Mouse (Mus musculus): ENCODE measurements at regions not wholly inside any gene's neighbourhood (a gene's known extent, or its start where the extent isn't known, plus 50 kb on each side); places are given as distances from the start of the nearest gene placed in this dataset.
A peak's percentile ranks its signal among the peaks of the same experiment; 100 is the strongest.

GRCm38 (mm10) chr17:9579401-9580371 lies 89.8 kb downstream of the Pabpc6 start:
- ATAC-seq (ENCODE audit: low read depth): peak; percentile 89
- H3K9me3 ChIP-seq (ENCODE audit: control insufficient read depth, low read length): no peaks in the 10 kb centered on the region
- H3K27me3 ChIP-seq (ENCODE audit: control insufficient read depth, insufficient read depth, low read length): no peaks in the 10 kb centered on the region
- no peaks in the 10 kb centered on the region for H3K36me3 ChIP-seq (ENCODE audit: control insufficient read depth, insufficient read depth, low read length)
- 14% methylated on average over 11 of the region's 11 CpGs for WGBS
- peaks cover 9% of the 10 kb centered on the region; the same call in 1 of the 2 replicates for H3K4me1 ChIP-seq (ENCODE audit: control insufficient read depth, insufficient read depth, low read length)
- no peak overlapping the region for H3K4me3 ChIP-seq (ENCODE audit: low read depth, low read length)
- 0 out of 2 replicates have a peak overlapping the region, but pooled peaks have one; percentile 12 for H3K27ac ChIP-seq (ENCODE audit: low read depth, low read length)
- no peak overlapping the region for H3K9ac ChIP-seq (replicated peaks; ENCODE audit: low read depth, low read length)
- no peak overlapping the region for H3K4me2 ChIP-seq (ENCODE audit: low read depth, low read length)

- 13% methylated on average over 2 of the region's 2 CpGs for WGBS
- no peak overlapping the region for H3K27ac ChIP-seq (ENCODE audit: low read depth, low read length)
- H3K4me1 ChIP-seq (ENCODE audit: control insufficient read depth, insufficient read depth, low read length): no peaks in the 10 kb centered on the region
- no peak overlapping the region for H3K9ac ChIP-seq (replicated peaks; ENCODE audit: low read depth, low read length)
- H3K4me2 ChIP-seq (ENCODE audit: low read depth, low read length): no peak overlapping the region
- H3K36me3 ChIP-seq (ENCODE audit: control insufficient read depth, insufficient read depth, low read length): no peaks in the 10 kb centered on the region
- no peaks in the 10 kb centered on the region for H3K27me3 ChIP-seq (ENCODE audit: control insufficient read depth, insufficient read depth, low read length)
- no peaks in the 10 kb centered on the region for H3K9me3 ChIP-seq (ENCODE audit: control insufficient read depth, low read length)
- no peak overlapping the region for H3K4me3 ChIP-seq (ENCODE audit: low read depth, low read length)
- no peak for ATAC-seq (ENCODE audit: low read depth)
These were observed 71.4 kb downstream of the Pabpc6 start for GRCm38 (mm10) chr17:9598131-9598530.

GRCm38 (mm10) chr17:9600459-9600858 lies 69.1 kb downstream of the Pabpc6 start:
- Histone ChIP-seq H3K4me2 (ENCODE audit: low read depth, low read length) (no peak overlapping the region), H3K27me3 (ENCODE audit: control insufficient read depth, insufficient read depth, low read length) (no peaks in the 10 kb centered on the region), H3K9ac (replicated peaks; ENCODE audit: low read depth, low read length) (no peak overlapping the region), H3K27ac (ENCODE audit: low read depth, low read length) (no peak overlapping the region), H3K4me1 (ENCODE audit: control insufficient read depth, insufficient read depth, low read length) (no peaks in the 10 kb centered on the region), H3K36me3 (ENCODE audit: control insufficient read depth, insufficient read depth, low read length) (no peaks in the 10 kb centered on the region), H3K4me3 (ENCODE audit: low read depth, low read length) (no peak overlapping the region), H3K9me3 (ENCODE audit: control insufficient read depth, low read length) (no peaks in the 10 kb centered on the region)
- 84% methylated on average over 2 of the region's 2 CpGs for WGBS
- ATAC-seq (ENCODE audit: low read depth): no peak
